Mouse (Mus musculus): ENCODE results near the gene Med25. TPM values are rescaled to one million over a fixed set of nuclear protein-coding genes. Genes with fewer than 3 reads are reported as not detected.

Gene Med25
- 10 to 100 TPM; 75.9 to 79.8 TPM for total RNA-seq (2021)
- long read RNA-seq, experiment 1, transcript Med25-201 (18 exons, 2,619 nt): major isoform, 75 of 136 reads
- long read RNA-seq, experiment 1, partial matches to known transcripts: 13 of 136 reads
- long read RNA-seq, experiment 1, other reads (novel, unspliced or antisense): 44 of 136 reads
- long read RNA-seq, experiment 2, transcript Med25-210 (18 exons, 3,693 nt): minor isoform, 6 of 73 reads
- long read RNA-seq, experiment 2, transcript Med25-201 (18 exons, 2,619 nt): major isoform, 37 of 73 reads
- long read RNA-seq, experiment 2, partial matches to known transcripts: 13 of 73 reads
- long read RNA-seq, experiment 2, other reads (novel, unspliced or antisense): 16 of 73 reads

DNA sequence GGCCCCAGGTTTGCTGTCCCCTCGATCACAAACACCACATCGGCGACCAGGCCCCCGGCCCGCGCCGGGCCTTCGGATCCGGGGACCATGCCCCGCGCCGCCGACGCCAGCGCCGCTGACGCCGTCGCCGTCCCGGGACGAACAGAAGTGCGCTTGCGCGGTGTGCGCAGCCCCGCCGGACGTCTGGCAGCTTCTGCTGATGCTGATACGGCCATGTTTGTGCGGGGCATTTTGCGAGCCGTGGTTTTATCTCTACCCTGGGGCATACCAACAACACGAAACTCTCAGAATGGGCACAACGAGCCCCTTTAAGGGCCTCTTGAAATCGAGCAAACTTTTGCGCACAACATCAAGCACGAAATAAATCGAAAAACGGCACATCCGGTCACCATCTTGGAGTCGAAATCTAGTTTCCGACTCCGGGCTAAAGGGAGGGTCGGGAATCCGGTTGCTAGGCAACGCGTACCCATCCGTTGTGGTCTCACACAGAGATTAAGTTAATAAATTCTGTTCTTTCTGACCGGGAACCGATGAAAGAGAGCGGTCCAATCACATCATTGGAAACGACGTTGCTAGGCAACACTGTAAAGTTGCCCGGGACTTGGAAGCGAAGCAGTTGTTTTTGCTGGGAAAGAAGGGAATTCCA lies at the start of gene Med25:
Gene Med25, minus strand, starts transcription at position 437 of the 646 bp plus-strand sequence.
- DNase-seq: peak; percentile 92 to 95

DNA sequence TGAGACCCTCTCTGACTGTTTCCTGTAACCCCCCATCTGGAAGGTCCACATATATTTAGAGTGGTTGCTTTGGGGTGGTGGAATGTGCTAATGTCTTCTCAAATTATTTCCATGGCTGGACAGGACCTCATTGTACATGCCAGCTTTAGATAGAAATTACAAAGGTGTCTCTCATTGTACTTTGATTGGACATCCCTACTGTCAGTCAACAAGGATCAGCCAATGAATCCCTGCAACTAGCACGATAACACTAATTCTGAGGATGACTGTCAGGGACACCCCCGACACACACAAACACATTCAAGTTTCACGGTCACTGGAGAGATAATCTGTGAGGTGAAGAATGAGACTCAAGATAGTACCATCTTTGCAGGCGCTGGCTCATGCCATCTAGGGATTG lies 46.2 kb upstream of the Med25 start:
- no peak for DNase-seq

DNA sequence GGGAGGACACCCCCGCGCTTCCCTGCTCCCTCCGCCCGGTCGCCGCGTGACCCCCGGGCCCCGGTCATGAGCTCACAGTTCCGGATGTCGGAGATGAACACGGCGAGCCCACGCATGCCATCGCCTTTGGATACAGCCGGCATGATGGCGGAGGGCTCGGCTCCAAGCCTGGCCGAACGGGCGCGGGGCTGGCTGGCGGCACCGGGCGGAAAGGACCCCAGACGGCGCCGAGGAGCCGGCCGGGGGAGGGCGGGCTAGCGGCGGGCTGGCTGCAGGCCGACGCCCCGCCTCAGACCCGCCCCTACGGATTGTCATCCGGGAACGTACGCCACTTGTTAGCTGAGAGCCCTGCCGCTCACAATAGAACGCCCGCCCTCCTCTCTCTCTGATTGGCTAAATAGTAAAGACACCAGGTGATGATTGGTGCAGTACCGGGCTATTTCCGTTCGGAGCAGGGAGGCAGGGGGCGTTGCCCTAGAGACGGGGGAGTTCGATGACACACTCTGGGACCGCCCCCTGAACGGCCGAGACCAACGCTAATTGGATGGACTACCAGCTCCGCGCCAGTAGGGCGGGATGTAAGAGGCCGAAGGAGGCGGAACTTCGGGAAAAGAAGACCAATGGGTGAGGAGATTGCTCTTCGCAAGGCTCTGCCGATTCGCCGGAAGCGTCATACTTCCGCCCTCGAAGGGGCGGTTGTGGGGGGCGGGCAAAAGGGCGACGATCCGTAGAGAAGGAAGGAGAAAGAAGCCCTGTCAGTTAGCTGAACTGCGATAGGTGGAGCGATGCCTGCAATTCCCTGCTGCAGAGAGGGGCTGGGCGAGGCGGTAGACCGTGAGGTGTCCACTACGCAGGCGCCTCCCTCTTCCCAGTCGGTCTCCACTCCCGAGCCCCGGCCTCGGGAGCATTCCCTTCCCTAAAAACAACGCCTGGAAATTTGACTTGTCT lies 37.0 kb upstream of the Med25 start, which contains the start of gene Ap2a1:
Gene Ap2a1, minus strand, starts transcription at position 293 of the 948 bp plus-strand sequence.
- peak; percentile 99 to 100 for DNase-seq

DNA sequence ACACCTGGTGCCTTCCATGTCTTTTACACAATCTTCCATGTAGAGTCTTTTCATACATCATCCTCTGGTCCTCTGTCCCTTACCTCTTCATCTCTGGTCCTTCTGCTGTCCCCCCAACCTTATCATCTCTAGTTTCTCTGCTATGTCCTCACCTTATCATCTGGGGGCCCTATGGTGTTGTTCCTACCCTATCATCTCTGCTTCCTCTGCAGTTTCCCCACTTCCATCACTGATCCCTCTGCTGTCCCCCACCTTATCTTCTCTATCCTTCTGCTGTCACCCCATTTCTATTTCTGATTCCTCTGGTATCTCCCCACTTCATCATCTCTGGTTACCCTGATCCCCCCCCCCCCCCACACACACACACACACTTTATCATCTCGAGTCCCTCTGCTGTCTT lies 36.1 kb upstream of the Med25 start:
- no peak for DNase-seq

DNA sequence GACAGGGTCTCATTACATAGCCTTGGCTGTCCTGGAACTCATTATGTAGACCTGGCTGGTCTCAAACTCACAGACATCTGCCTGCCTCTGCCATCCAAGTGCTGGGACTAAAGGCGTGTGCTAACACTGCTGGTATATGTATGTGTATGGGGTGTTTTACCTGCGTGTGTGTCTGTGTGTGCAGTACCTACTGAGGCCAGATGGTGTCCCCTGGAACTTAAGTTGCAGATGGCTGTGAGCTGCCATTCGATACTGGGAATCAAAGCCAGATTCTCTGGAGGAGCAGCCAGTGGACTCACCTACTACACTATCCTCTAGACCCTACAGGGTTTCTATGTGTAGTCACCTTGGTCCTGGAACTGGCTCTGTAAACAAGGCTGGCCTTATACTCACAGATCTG lies 33.0 kb upstream of the Med25 start:
- peak in 1 of 2 experiments; percentile 35 for DNase-seq

DNA sequence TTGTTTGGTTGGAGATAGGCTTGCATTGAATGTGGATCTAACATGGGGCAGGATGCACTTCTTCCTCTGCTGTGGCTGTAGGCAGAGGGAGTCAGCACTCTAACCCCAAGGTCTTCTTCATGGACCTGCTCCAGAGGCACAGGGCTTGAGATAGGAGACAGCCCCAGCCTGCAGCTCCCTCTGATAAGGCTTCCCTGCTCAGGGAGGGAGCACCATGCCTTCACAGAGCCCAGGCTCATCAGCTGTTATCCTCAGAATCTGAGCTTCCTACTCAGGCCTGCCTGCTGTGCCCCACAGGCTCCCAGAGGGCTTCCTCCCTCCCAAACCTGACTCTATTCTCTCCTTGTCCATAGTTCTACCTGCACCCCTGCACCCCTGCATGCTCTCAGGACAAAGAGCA lies 30.0 kb upstream of the Med25 start:
- DNase-seq: no peak

DNA sequence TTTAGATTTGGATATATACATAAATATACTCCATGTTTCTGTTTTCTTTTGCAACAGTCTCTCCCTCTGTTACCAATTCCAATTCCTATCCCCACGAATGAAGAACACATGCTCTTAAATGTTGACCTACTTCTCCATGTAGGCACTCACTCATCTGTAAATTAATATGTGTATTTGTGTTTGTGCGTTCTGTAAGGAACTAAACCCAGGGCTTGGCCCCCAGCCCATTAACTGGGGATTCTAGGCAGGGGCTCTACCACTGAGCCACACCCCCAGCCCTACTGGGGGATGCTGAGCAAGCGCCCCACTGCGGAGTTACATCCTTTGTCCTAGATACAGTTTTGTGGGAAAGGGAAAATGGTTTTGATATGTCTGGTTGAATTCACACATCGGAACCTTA lies 26.6 kb upstream of the Med25 start:
- DNase-seq: no peak

DNA sequence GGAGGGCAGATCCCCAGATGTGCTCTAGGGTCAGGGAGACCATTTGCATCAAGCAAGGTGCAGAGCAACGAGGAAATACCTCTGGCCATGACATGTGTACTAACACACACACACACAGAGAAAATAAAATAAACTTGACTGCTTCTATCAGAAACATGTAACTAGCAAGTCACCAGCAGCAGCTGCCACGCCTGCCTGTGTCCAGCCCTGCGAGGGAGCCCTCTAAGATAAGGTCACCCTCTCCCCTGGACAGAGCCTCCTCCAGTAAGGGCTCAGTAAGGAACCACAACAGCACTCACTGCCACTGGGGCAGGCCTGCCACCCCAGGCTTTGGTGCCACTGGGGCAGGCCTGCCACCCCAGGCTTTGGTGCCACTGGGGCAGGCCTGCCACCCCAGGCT lies 25.7 kb upstream of the Med25 start:
- peak in 1 of 2 experiments; percentile 2 for DNase-seq

DNA sequence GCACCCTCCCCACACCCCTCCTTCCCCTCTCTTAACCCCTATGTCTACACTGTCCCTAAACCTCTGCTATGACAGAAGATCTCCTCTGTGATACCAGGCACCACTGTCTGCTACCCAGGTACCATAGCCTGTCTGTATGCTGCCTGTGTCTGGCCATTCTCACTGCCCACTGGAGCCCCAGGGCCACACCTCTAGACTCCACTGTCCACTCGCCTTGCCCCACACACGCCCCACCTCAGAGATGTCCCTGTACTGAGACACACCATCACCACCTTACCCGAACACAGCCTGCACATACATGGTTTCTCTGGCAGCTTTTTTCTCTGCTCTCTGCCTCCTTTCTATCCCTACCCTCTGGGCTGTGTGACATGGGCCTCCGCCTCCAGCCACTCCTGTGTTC lies 24.4 kb upstream of the Med25 start:
- peak in 1 of 2 experiments; percentile 1 for DNase-seq

DNA sequence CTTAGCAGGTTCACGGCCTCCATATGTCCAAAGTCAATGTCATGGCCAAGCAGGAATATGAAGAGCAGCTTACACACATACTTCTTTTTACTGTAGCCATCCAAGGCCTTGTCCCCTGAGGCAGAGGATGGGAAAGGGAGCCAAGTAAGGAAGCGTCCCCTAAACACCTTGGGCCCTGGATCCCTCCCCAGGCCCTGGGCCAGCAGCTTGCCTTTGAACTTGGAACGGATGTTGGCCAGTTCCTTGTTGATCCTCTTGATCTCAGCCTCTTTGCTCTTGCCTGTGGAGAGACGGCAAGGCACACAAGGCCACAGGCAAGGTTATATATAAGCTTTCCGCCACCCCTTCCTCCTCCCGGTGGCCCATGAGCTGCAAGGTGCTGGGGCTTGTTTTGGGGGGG lies 23.7 kb upstream of the Med25 start:
- peak in 1 of 2 experiments; percentile 1 for DNase-seq

DNA sequence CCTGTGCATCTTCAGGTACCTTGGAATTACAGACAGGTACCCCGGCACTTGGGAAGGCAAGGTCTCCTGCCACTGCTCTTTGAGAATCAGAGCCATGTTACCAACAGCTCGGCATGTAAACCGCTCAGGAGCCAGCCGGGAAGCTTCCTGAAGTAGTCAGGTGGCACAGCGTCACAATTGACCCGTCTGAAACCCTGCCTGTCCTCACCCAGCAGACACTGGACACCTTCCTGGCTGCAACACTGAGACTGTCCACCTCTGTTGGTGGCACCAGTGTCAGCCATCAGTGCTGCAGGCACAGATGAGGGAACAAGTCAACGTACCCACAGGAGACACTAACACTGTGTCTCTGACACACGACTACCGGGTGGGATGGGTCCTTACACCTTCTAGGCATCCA lies 22.8 kb upstream of the Med25 start:
- DNase-seq: no peak

DNA sequence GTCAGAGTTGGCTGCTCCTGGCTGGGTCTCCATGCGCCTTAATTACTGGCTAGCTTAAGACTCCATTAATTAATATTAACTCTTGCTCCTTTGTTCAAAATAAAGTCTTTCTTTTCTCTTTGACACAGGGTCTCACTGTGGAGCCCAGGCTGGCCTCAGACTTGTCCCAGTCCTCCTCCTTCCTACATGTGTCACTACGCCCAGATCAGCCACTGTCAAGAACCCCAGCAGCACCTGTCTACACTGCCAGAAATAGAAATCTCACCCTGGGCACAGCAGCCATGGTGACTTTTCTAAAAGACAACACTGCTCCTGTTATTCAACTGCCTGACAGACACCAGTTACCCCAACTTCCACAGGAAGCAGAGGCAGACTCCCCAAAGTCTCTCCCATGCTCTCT lies 21.9 kb upstream of the Med25 start:
- DNase-seq: peak in 1 of 2 experiments; percentile 2

DNA sequence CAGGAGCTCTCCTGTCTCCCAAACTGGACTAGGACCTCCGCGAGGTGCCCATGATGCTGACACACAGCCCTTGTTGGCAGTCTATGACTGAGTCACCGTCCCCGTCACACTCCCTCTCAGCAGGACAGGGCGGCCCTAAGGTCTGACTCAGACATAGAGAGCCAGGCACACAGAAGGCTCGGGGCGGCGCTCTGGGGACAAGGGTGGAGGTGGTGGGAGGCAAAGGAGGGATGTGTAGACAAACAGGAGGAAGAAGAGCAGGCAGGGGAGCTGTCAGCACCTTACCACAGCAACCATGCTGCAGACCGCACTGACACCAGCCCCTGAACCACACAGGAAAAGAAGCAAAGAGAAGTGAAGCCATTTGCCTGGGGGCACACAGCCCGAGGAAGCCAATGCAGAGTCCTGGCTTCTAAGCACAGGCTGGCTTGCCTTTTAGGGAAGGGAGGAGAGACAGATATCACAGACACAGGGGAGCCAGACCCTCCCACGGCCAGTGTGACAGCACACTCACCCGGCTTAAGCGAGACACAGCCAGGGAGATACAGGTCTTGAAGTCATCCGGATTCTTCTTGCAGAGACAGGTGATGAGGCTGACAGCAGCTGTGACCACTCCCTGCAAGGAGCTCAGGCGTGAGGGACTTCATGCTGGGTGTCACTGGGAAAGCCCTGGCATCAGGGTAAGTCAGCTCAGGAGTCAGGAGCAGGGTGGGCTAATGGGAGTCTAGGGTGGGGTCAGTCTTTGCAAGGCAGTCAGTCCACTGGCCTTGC lies 16.4 kb upstream of the Med25 start:
- DNase-seq: no peak

DNA sequence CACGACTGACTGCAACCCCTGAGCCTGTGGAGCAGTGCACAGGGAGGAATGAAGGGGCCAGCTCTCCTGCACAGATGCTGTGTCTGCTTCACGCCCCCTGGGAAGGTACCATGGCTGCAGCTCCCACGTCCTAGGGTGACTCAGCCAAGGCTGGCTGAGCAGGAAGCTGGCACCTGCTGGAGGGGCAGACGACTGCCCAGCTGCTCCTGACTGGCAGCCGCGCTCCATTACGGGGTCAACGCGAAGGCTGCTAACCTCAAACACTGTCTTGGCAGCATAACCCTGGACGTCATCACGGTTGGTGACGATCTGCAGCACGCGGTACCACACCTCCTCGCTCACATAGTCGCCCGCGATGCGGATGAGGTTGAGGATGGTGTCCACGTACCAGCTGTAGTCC lies 12.9 kb upstream of the Med25 start:
- DNase-seq: no peak

DNA sequence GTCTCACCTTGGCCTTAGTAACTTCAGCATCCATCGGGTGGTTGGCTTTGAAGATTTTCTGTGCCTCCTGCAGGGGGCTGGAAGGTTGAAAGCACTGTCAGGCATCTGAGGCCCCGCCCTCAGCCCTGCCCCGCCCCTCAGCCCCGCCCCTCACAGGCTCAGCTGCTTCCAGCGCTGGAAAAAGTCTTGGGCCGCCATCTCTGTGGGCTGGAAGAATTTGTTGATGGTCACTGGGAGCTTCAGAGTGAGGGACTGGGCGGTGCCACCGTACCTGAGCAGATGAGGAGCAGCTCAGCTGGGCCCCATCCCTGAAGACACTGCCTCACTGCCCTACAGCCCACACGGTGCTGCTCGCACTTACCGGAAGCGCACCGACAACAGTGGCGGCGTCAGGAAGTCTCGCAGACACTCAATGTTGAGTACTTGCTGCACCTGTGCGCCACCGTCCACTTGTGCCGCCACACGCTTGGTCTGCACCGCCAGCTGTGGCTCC lies 8.8 kb upstream of the Med25 start:
- peak in 1 of 2 experiments; percentile 35 for DNase-seq

DNA sequence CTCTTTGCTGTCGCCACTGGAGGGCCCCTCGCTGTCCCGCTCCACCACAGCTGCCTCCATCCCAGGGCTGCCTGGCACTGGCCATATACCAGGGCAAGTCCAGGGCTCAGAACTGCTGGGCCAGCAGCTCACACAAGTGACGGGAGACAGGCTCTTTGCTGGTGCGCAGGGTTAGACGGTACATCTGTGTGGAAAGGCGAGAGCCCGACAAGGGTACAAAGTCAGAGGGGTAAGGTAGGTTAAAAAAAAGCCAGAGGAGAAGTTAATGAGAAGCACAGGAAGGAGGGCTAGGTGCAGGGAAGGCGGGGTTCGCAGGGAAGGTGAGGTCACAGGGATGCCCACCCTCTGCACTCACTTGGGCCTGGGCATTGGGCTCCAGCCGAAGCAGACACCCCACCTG lies 8.1 kb upstream of the Med25 start:
- DNase-seq: no peak

DNA sequence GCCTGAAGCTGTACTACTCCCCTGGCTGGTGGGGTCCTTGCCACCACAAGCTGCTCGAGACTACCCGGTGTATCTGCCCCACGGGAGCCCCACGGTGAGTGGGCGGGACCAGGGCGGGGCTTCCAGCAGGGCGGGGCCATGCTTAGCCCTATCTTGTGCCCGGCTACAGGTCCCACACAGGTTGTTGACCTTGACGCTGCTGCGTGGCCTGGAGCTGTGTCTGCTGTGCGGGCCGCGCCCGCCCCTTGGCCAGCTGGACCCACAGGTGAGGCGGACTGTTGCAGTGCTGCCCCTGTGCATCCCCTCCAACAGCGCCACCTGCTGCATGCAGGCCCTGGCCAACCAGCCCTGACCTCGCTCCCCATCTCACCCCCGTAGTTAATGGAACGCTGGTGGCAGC lies 6.1 kb upstream of the Med25 start:
- no peak for DNase-seq

DNA sequence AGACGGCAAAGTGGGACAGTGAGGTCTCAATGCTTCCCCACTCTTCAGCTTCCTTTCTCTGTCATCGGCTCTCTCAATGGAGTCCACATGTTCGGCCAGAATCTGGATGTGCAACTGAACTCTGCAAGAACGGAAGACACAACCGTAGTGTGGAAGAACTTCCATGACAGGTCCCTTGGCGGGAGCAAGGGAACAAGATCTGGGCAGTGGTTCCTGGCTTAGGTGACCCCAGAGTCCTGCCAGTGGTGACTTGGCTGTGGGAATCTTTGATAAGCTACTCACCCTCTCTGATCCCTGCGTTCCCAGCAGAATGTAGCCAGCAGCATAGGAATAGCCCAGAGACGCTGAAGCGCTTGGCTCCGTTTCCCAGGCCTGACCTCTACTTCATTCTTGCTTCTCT lies 4.0 kb upstream of the Med25 start:
- peak in 1 of 2 experiments; percentile 52 for DNase-seq

DNA sequence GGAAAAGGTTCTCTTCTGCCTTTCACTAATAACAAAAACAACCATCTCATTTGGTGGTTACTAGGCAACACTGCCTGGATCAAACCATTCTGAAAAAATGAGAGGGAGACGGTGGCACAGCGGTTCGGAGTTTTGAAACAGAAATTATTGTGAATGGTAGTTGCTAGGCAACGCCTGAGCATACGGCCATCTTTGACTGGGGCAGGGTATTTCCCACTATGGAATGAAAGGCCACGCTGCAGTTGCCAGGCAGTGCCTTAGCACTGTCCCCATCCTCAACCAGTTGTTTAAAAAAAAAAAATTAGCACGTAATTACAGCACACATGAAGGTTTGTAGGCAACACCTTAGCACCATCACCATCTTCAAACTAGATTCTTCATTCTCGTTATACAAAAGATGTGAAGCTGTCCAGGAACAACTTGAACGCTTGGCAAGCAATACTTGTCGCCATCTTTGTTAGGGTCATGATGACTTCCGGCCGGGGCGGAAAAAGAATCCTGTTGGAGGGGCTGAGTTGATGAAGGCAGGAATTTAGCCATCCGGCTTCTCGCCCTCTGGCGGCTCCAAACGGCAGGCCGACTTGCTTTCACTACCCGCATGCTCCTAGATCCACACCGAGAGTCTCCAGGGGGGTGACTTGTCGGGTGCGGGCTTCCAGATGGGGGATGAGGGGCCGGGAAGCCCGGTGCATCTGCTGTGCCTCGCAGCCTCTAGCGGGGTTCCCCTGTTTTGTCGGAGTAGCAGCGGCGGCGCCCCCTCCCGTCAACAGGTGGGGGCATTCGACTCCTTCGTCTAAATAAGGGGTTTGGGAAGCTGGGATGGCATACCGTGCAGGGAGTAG lies 3.3 kb upstream of the Med25 start, which contains the start of gene Fuz:
Gene Fuz, plus strand, starts transcription at position 487 of the 842 bp plus-strand sequence.
- peak; percentile 95 to 96 for DNase-seq

DNA sequence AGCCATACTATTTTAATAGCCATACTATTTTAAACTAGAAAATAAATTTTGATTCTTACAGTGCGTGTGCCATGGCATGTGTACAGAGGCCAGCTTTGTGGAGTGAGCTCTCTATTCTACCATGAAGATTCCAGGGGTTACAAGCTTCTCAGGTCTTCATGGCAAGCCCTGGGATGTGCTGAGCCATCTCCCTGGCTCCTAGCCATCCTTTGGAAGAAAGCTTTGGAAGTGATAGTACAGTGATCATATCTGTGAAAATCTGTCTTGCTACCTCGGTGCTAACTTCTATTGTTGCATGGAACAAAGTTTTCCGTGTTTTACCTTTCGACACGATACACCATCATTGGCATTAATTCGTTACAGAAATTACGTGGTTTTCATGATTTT lies 2.7 kb upstream of the Med25 start:
- DNase-seq: peak in 1 of 2 experiments; percentile 30

DNA sequence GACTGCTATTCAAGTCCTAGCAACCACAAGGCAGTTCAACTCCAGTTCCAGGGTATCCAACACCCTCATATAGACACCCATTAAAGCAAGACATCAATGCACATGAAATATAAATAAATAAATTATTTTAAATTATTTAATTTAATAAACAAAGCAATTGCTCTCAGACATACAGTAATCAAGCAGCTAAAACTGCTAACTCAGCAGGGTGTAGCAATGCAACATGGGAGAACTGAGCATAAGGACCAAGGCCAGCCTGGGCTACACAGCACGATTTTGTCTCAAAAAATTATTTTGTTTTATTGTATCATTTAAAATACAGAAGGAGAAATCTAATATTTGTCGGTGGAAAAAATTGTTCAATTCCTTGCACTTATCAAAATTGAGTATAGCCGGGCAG lies 1.7 kb upstream of the Med25 start:
- no peak for DNase-seq

All from heart, adult 18-20 months (tissue).